8 mouse cellular contexts compared by ENCODE assay signal in genomic region chr11:106778589-106779387, GRCm38 (mm10). TPM values are rescaled to one million over a fixed set of nuclear protein-coding genes. Genes with fewer than 3 reads are reported as not detected.
DNase-seq lines count a peak whose midpoint lies in the region; ATAC-seq and TF ChIP-seq lines count a peak whose summit lies in the region.

No protein-coding gene starts in this region.

- H3K4me3 ChIP-seq in heart, embryonic 16.5 days (ENCODE audit: low read length): peak overlapping the region; percentile 91
- peak overlapping the region; percentile 78 for H3K4me3 ChIP-seq in forebrain, embryonic 14.5 days (ENCODE audit: low read depth, low read length)
- H3K4me3 ChIP-seq in liver, postnatal 0 days (ENCODE audit: low read depth, low read length): peak overlapping the region; percentile 67

- H3K4me1 ChIP-seq in heart, embryonic 16.5 days (ENCODE audit: control insufficient read depth, insufficient read depth, low read length): peaks cover 5% of the 10 kb centered on the region
- no peaks in the 10 kb centered on the region for H3K4me1 ChIP-seq in forebrain, embryonic 14.5 days (ENCODE audit: control insufficient read depth, insufficient read depth, low read length)
- H3K4me1 ChIP-seq in liver, postnatal 0 days (ENCODE audit: insufficient read depth): peaks cover 15% of the 10 kb centered on the region

- H3K27me3 ChIP-seq in heart, embryonic 16.5 days (ENCODE audit: control insufficient read depth, insufficient read depth, low read length): no peaks in the 10 kb centered on the region
- no peaks in the 10 kb centered on the region for H3K27me3 ChIP-seq in forebrain, embryonic 14.5 days (replicated peaks; ENCODE audit: control insufficient read depth, insufficient read depth, low read length)
- no peaks in the 10 kb centered on the region for H3K27me3 ChIP-seq in liver, postnatal 0 days (ENCODE audit: insufficient read depth, low read length)

- peaks cover 44% of the 10 kb centered on the region for H3K36me3 ChIP-seq in heart, embryonic 16.5 days (ENCODE audit: control insufficient read depth, insufficient read depth)
- peaks cover 68% of the 10 kb centered on the region for H3K36me3 ChIP-seq in forebrain, embryonic 14.5 days (ENCODE audit: control insufficient read depth, insufficient read depth, low read length)
- H3K36me3 ChIP-seq in liver, postnatal 0 days (replicated peaks; ENCODE audit: insufficient read depth, low read length): peaks cover 62% of the 10 kb centered on the region

- no peak for TF ChIP-seq EP300 in liver, postnatal 0 days (IDR thresholded peaks at IDR 0.05; ENCODE audit: low read depth)

- intact Hi-C loops in gastrocnemius, postnatal 14 days (cut with DNase I; ENCODE audit: low total_unique reads): no loop called here

- no peaks in the 10 kb centered on the region for H3K9me3 ChIP-seq in heart, embryonic 16.5 days (replicated peaks; ENCODE audit: control insufficient read depth, low read length)
- no peaks in the 10 kb centered on the region for H3K9me3 ChIP-seq in forebrain, embryonic 14.5 days (replicated peaks; ENCODE audit: control insufficient read depth, low read length)
- no peaks in the 10 kb centered on the region for H3K9me3 ChIP-seq in liver, postnatal 0 days (ENCODE audit: low read length)

- no peak for DNase-seq in heart, adult 18-20 months
- DNase-seq in MEL-GATA-1-ER (ENCODE audit: extremely low read depth, low read depth): peak; percentile 52
- no peak for DNase-seq in forebrain, embryonic 14.5 days (ENCODE audit: low spot score)
- DNase-seq in liver, postnatal 0 days: no peak
- DNase-seq in spleen, adult 18-20 months: no peak
- no peak for DNase-seq in gastrocnemius, postnatal 14 days
- DNase-seq in adrenal gland, adult 2 months: no peak

- ATAC-seq in heart, embryonic 16.5 days (replicated peaks; ENCODE audit: extremely low read depth, insufficient read depth, low FRiP score): peak; percentile 82
- no peak; the same call in 1 of the 2 replicates for ATAC-seq in forebrain, embryonic 14.5 days
- peak; percentile 69 for ATAC-seq in liver, postnatal 0 days

- H3K4me2 ChIP-seq in heart, embryonic 16.5 days (ENCODE audit: low read depth, low read length): peak overlapping the region; percentile 88
- H3K4me2 ChIP-seq in forebrain, embryonic 14.5 days (ENCODE audit: low read length): peak overlapping the region; percentile 76
- H3K4me2 ChIP-seq in liver, postnatal 0 days (ENCODE audit: low read depth, low read length): peak overlapping the region; percentile 88

- TF ChIP-seq CTCF in liver, postnatal 0 days (IDR thresholded peaks at IDR 0.05; ENCODE audit: low read depth): no peak

- WGBS in heart, embryonic 16.5 days: 2% methylated on average over 39 of the region's 39 CpGs
- 2% methylated on average over 39 of the region's 39 CpGs for WGBS in forebrain, embryonic 14.5 days
- 1% methylated on average over 39 of the region's 39 CpGs for WGBS in liver, postnatal 0 days (ENCODE audit: insufficient replicate concordance)

- H3K9ac ChIP-seq in heart, embryonic 16.5 days (ENCODE audit: low read length): peak overlapping the region; percentile 94
- peak overlapping the region; percentile 88 for H3K9ac ChIP-seq in forebrain, embryonic 14.5 days (ENCODE audit: low read length)
- peak overlapping the region; percentile 86 for H3K9ac ChIP-seq in liver, postnatal 0 days (replicated peaks)

- H3K27ac ChIP-seq in heart, embryonic 16.5 days (ENCODE audit: low read length): peak overlapping the region; percentile 97
- peak overlapping the region; percentile 93 for H3K27ac ChIP-seq in forebrain, embryonic 14.5 days (ENCODE audit: low read depth, low read length)
- H3K27ac ChIP-seq in liver, postnatal 0 days (ENCODE audit: low read depth): peak overlapping the region; percentile 93

RNA-seq across cellular contexts. Expression of gene Polg2, which starts 0.5 kb away (rescaled TPM):
- polyA plus RNA-seq in heart, embryonic 16.5 days (2015; fragmentation: Nextera tagmentation; extraction: Ambion mirVana): 6.4 and 7.8 TPM in 2 replicates
- 1 to 10 TPM; 3.5 to 4.6 TPM for total RNA-seq in heart, adult 18-20 months (2021)
- polyA plus RNA-seq in forebrain, embryonic 14.5 days (2014; fragmentation: Nextera tagmentation; extraction: Ambion mirVana): 9.1 and 10.1 TPM in 2 replicates
- polyA plus RNA-seq in liver, postnatal 0 days (2015; fragmentation: Nextera tagmentation; extraction: Ambion mirVana): 7.9 and 8.4 TPM in 2 replicates
- total RNA-seq in gastrocnemius, postnatal 14 days (2021): 1 to 10 TPM; 3.1 to 3.5 TPM
- total RNA-seq in adrenal gland, adult 2 months (2021): 1 to 10 TPM; 3.3 to 6.2 TPM
- polyA plus RNA-seq in adrenal gland, adult 2 months (2012; rRNA removed): 6.0 and 8.1 TPM in 2 replicates

RNA-seq across cellular contexts. Expression of gene Ddx5, which starts 10.2 kb away (rescaled TPM):
- 213 and 237 TPM in 2 replicates for polyA plus RNA-seq in heart, embryonic 16.5 days (2015; fragmentation: Nextera tagmentation; extraction: Ambion mirVana)
- total RNA-seq in heart, adult 18-20 months (2021): 100 to 1,000 TPM; 291 to 328 TPM
- 504 and 550 TPM in 2 replicates for polyA plus RNA-seq in forebrain, embryonic 14.5 days (2014; fragmentation: Nextera tagmentation; extraction: Ambion mirVana)
- polyA plus RNA-seq in liver, postnatal 0 days (2015; fragmentation: Nextera tagmentation; extraction: Ambion mirVana): 114 and 115 TPM in 2 replicates
- 100 to 1,000 TPM; 203 to 252 TPM for total RNA-seq in gastrocnemius, postnatal 14 days (2021)
- 1,000 to 10,000 TPM in 1 of 2 experiments, 100 to 1,000 TPM in 1; 763 to 1,110 TPM for total RNA-seq in adrenal gland, adult 2 months (2021)
- 2,814 and 2,984 TPM in 2 replicates for polyA plus RNA-seq in adrenal gland, adult 2 months (2012; rRNA removed)

RNA-seq across cellular contexts. Expression of gene Cep95, which starts 10.3 kb away (rescaled TPM):
- 14.2 and 15.1 TPM in 2 replicates for polyA plus RNA-seq in heart, embryonic 16.5 days (2015; fragmentation: Nextera tagmentation; extraction: Ambion mirVana)
- total RNA-seq in heart, adult 18-20 months (2021): 1 to 10 TPM; 3.8 to 5.3 TPM
- polyA plus RNA-seq in forebrain, embryonic 14.5 days (2014; fragmentation: Nextera tagmentation; extraction: Ambion mirVana): 12.2 and 14.2 TPM in 2 replicates
- 4.6 and 5.1 TPM in 2 replicates for polyA plus RNA-seq in liver, postnatal 0 days (2015; fragmentation: Nextera tagmentation; extraction: Ambion mirVana)
- total RNA-seq in gastrocnemius, postnatal 14 days (2021): 1 to 10 TPM; 4.9 to 5.0 TPM
- total RNA-seq in adrenal gland, adult 2 months (2021): 10 to 100 TPM in 1 of 2 experiments, 1 to 10 TPM in 1; 7.1 to 12.5 TPM
- 0.73 and 0.92 TPM in 2 replicates for polyA plus RNA-seq in adrenal gland, adult 2 months (2012; rRNA removed)

RNA-seq across cellular contexts. Expression of gene Milr1, which starts 27.8 kb away (rescaled TPM):
- polyA plus RNA-seq in heart, embryonic 16.5 days (2015; fragmentation: Nextera tagmentation; extraction: Ambion mirVana): 1.8 and 2.2 TPM in 2 replicates
- 1 to 10 TPM in 1 of 2 experiments, under 1 TPM in 1; 0.54 to 1.7 TPM for total RNA-seq in heart, adult 18-20 months (2021)
- polyA plus RNA-seq in forebrain, embryonic 14.5 days (2014; fragmentation: Nextera tagmentation; extraction: Ambion mirVana): 0.61 and 0.78 TPM in 2 replicates
- 4.1 and 5.1 TPM in 2 replicates for polyA plus RNA-seq in liver, postnatal 0 days (2015; fragmentation: Nextera tagmentation; extraction: Ambion mirVana)
- total RNA-seq in gastrocnemius, postnatal 14 days (2021): under 1 TPM; 0.55 to 0.84 TPM
- 1 to 10 TPM in 1 of 2 experiments, under 1 TPM in 1; 0.81 to 2.6 TPM for total RNA-seq in adrenal gland, adult 2 months (2021)
- not detected in 2 replicates for polyA plus RNA-seq in adrenal gland, adult 2 months (2012; rRNA removed)

RNA-seq across cellular contexts. Expression of gene Pecam1, which starts 28.4 kb away (rescaled TPM):
- 80.4 and 87.7 TPM in 2 replicates for polyA plus RNA-seq in heart, embryonic 16.5 days (2015; fragmentation: Nextera tagmentation; extraction: Ambion mirVana)
- total RNA-seq in heart, adult 18-20 months (2021): 100 to 1,000 TPM in 1 of 2 experiments, 10 to 100 TPM in 1; 91.5 to 105 TPM
- 15.0 and 16.8 TPM in 2 replicates for polyA plus RNA-seq in forebrain, embryonic 14.5 days (2014; fragmentation: Nextera tagmentation; extraction: Ambion mirVana)
- polyA plus RNA-seq in liver, postnatal 0 days (2015; fragmentation: Nextera tagmentation; extraction: Ambion mirVana): 9.2 TPM in 2 replicates
- 10 to 100 TPM; 92.5 to 98.5 TPM for total RNA-seq in gastrocnemius, postnatal 14 days (2021)
- total RNA-seq in adrenal gland, adult 2 months (2021): 10 to 100 TPM; 64.0 to 94.8 TPM
- 15.5 and 17.5 TPM in 2 replicates for polyA plus RNA-seq in adrenal gland, adult 2 months (2012; rRNA removed)
